Mouse (Mus musculus): Measurements from ENCODE around the gene Palld.

GRCm38 (mm10) chr8:61478793-61479192 lies 423.7 kb downstream of the Palld start:
- TF ChIP-seq CTCF (IDR thresholded peaks at IDR 0.05; ENCODE audit: low read depth, low read length) (no peak), EP300 (IDR thresholded peaks at IDR 0.05; ENCODE audit: insufficient read depth, low read depth, low read length) (no peak), POLR2A (IDR thresholded peaks at IDR 0.05; ENCODE audit: insufficient read depth, low read length) (no peak)

Data from ES-Bruce4 (cell line).